Mouse (Mus musculus) E14TG2a.4 (cell line): ENCODE results near the gene Olfr1055.

ENCODE experiments used
- CTCF ChIP-seq: conservative IDR thresholded peaks from 2 replicates; pipeline ENCODE4 v1.5.1; 2014; ENCODE audit warnings: low read length
- NANOG ChIP-seq: IDR thresholded peaks from 2 replicates; pipeline ENCODE4 v1.6.1; 2014; ENCODE audit warnings: borderline replicate concordance, low read length, mixed read lengths
- POU5F1 ChIP-seq: IDR thresholded peaks from 2 replicates; pipeline ENCODE4 v1.6.1; 2014; ENCODE audit warnings: low read length, borderline replicate concordance

DNA sequence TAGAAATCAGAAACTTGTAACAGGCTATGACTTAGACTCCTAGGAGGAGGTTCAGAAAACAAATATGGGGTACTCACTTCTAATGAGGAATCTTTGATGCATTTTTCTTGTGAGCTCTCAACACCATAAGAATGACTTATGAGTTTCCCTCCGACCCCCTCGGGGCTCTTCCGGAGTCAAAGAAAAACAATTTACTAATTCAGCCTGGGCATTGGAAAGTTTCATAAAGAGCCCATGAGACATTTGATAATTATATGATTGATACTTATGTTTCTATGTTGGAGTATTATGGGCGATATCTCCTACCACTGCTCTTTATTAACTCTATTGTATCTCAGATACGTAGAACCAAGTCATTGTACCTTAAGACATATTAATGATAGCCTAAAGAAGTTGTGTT, at the start of gene Olfr1055:
- TF ChIP-seq CTCF (no peak), POU5F1 (no peak), NANOG (no peak)
